Mouse (Mus musculus): ENCODE data around the gene Kcnh8. TPM values are rescaled to one million over a fixed set of nuclear protein-coding genes. Genes with fewer than 3 reads are reported as not detected.

Gene Kcnh8
- total RNA-seq, 2 experiments from 2014 or later = not detected

- TF ChIP-seq CTCF (IDR thresholded peaks at IDR 0.05) = no peak
- H3K4me3 ChIP-seq = no peak overlapping the region
- no peak for DNase-seq
- H3K27ac ChIP-seq = no peak overlapping the region
- intact Hi-C loops (cut with DNase I) = no loop called here
Measured at GRCm38 (mm10) chr17:52691988-52692387, 89.5 kb downstream of the Kcnh8 start.

- TF ChIP-seq CTCF (IDR thresholded peaks at IDR 0.05) = no peak
- DNase-seq = no peak
- Histone ChIP-seq H3K27ac (no peak overlapping the region), H3K4me3 (no peak overlapping the region)
- intact Hi-C loops (cut with DNase I) = no loop called here
Measured at GRCm38 (mm10) chr17:52701944-52702343, 99.4 kb downstream of the Kcnh8 start.

GRCm38 (mm10) chr17:52712319-52712718 is 109.8 kb downstream of the Kcnh8 start:
- no peak for DNase-seq
- TF ChIP-seq CTCF (IDR thresholded peaks at IDR 0.05) = no peak
- Histone ChIP-seq H3K4me3 (no peak overlapping the region), H3K27ac (no peak overlapping the region)
- intact Hi-C loops (cut with DNase I) = no loop called here

- no peak for DNase-seq
- no peak for TF ChIP-seq CTCF (IDR thresholded peaks at IDR 0.05)
- intact Hi-C loops (cut with DNase I) = no loop called here
- Histone ChIP-seq H3K4me3 (no peak overlapping the region), H3K27ac (no peak overlapping the region)
Measured at GRCm38 (mm10) chr17:52722214-52722613, 119.7 kb downstream of the Kcnh8 start.

GRCm38 (mm10) chr17:52728806-52729205 is 126.3 kb downstream of the Kcnh8 start:
- Histone ChIP-seq H3K4me3 (no peak overlapping the region), H3K27ac (no peak overlapping the region)
- TF ChIP-seq CTCF (IDR thresholded peaks at IDR 0.05) = no peak
- intact Hi-C loops (cut with DNase I) = no loop called here
- no peak for DNase-seq

- intact Hi-C loops (cut with DNase I) = no loop called here
- TF ChIP-seq CTCF (IDR thresholded peaks at IDR 0.05) = no peak
- no peak for DNase-seq
- Histone ChIP-seq H3K4me3 (no peak overlapping the region), H3K27ac (no peak overlapping the region)
Measured at GRCm38 (mm10) chr17:52738436-52738835, 135.9 kb downstream of the Kcnh8 start.

GRCm38 (mm10) chr17:52788151-52788550 is 185.6 kb downstream of the Kcnh8 start:
- DNase-seq = no peak
- Histone ChIP-seq H3K27ac (no peak overlapping the region), H3K4me3 (no peak overlapping the region)
- no peak for TF ChIP-seq CTCF (IDR thresholded peaks at IDR 0.05)
- intact Hi-C loops (cut with DNase I) = no loop called here

GRCm38 (mm10) chr17:52804463-52804862 is 202.0 kb downstream of the Kcnh8 start:
- no peak for TF ChIP-seq CTCF (IDR thresholded peaks at IDR 0.05)
- no peak overlapping the region for H3K27ac ChIP-seq
- no peak for DNase-seq
- intact Hi-C loops (cut with DNase I) = no loop called here
- no peak overlapping the region for H3K4me3 ChIP-seq

- no peak for DNase-seq
- intact Hi-C loops (cut with DNase I) = no loop called here
- no peak overlapping the region for H3K4me3 ChIP-seq
- H3K27ac ChIP-seq = no peak overlapping the region
- no peak for TF ChIP-seq CTCF (IDR thresholded peaks at IDR 0.05)
Measured at GRCm38 (mm10) chr17:52810773-52811172, 208.3 kb downstream of the Kcnh8 start.

- intact Hi-C loops (cut with DNase I) = no loop called here
- TF ChIP-seq CTCF (IDR thresholded peaks at IDR 0.05) = no peak
- Histone ChIP-seq H3K4me3 (no peak overlapping the region), H3K27ac (no peak overlapping the region)
- DNase-seq = no peak
Measured at GRCm38 (mm10) chr17:52819007-52819406, 216.5 kb downstream of the Kcnh8 start.

- DNase-seq = no peak
- intact Hi-C loops (cut with DNase I) = no loop called here
- no peak for TF ChIP-seq CTCF (IDR thresholded peaks at IDR 0.05)
- no peak overlapping the region for H3K27ac ChIP-seq
- H3K4me3 ChIP-seq = no peak overlapping the region
Measured at GRCm38 (mm10) chr17:52829678-52830077, 227.2 kb downstream of the Kcnh8 start.

- intact Hi-C loops (cut with DNase I) = no loop called here
- TF ChIP-seq CTCF (IDR thresholded peaks at IDR 0.05) = no peak
- DNase-seq = no peak
- Histone ChIP-seq H3K27ac (no peak overlapping the region), H3K4me3 (no peak overlapping the region)
Measured at GRCm38 (mm10) chr17:52873195-52873594, 270.7 kb downstream of the Kcnh8 start.

GRCm38 (mm10) chr17:52878964-52879363 is 276.5 kb downstream of the Kcnh8 start:
- TF ChIP-seq CTCF (IDR thresholded peaks at IDR 0.05) = no peak
- Histone ChIP-seq H3K27ac (no peak overlapping the region), H3K4me3 (no peak overlapping the region)
- no peak for DNase-seq
- intact Hi-C loops (cut with DNase I) = no loop called here

GRCm38 (mm10) chr17:52880051-52880450 is 277.5 kb downstream of the Kcnh8 start:
- H3K27ac ChIP-seq = no peak overlapping the region
- H3K4me3 ChIP-seq = no peak overlapping the region
- intact Hi-C loops (cut with DNase I) = no loop called here
- DNase-seq = no peak
- TF ChIP-seq CTCF (IDR thresholded peaks at IDR 0.05) = no peak

GRCm38 (mm10) chr17:52885210-52885609 is 282.7 kb downstream of the Kcnh8 start:
- intact Hi-C loops (cut with DNase I) = no loop called here
- TF ChIP-seq CTCF (IDR thresholded peaks at IDR 0.05) = no peak
- Histone ChIP-seq H3K4me3 (no peak overlapping the region), H3K27ac (no peak overlapping the region)
- DNase-seq = no peak

Measured in gastrocnemius, adult 2 months (tissue).